Mouse (Mus musculus) heart, postnatal 36 days (tissue): ENCODE measurements around the gene Neu2. TPM values are rescaled to one million over a fixed set of nuclear protein-coding genes. Genes with fewer than 3 reads are reported as not detected.
A peak's percentile ranks its signal among the peaks of the same experiment; 100 is the strongest.
"Not testable (repeated sequence)": the region's sequence is repeated elsewhere in the genome, so short reads cannot be mapped to it uniquely, and the experiment has no call there.

ENCODE experiments used
- DNase-seq, 2 experiments: peaks; one replicate each; pipeline ENCODE4 v3.0.0; 2021 to 2022
- intact Hi-C: fragments of 180-260 bp; cut with DNase I; formaldehyde crosslinking; loops from one replicate; pipeline ENCODE4 v1.15.1; 2025
- total RNA-seq, 2 experiments: library from RNA; stranded (reverse); gene quantifications; 2 replicates each; pipeline ENCODE4 v1.2.3; 2021

The Neu2 gene
- total RNA-seq, result not detected

GRCm38 (mm10) chr1:87509561-87510165 is at the start of gene Neu2:
TSS of gene Neu2 (plus strand) at chr1:87509889.
- peak; percentile 7 to 8 for DNase-seq
- intact Hi-C loops, result no loop called here

GRCm38 (mm10) chr1:87467469-87467868 is 42.2 kb upstream of the Neu2 start:
- intact Hi-C loops, result no loop called here
- DNase-seq, result no peak

GRCm38 (mm10) chr1:87468321-87468720 is 41.4 kb upstream of the Neu2 start:
- intact Hi-C loops, result no loop called here
- DNase-seq, result no peak

GRCm38 (mm10) chr1:87469971-87470370 is 39.7 kb upstream of the Neu2 start, which contains the start of gene Snorc:
TSS of gene Snorc (plus strand) at chr1:87470271.
- intact Hi-C loops, DNase-seq: not testable (repeated sequence)

GRCm38 (mm10) chr1:87471914-87472313 is 37.8 kb upstream of the Neu2 start:
- no peak for DNase-seq
- intact Hi-C loops, result no loop called here

- intact Hi-C loops, result no loop called here
- peak; percentile 25 to 38 for DNase-seq
Measured at GRCm38 (mm10) chr1:87472576-87472975, 37.1 kb upstream of the Neu2 start.

- DNase-seq, result no peak
- intact Hi-C loops, result no loop called here
Measured at GRCm38 (mm10) chr1:87475076-87475895, 34.4 kb upstream of the Neu2 start.

GRCm38 (mm10) chr1:87482546-87482945 is 27.1 kb upstream of the Neu2 start:
- DNase-seq, result no peak
- intact Hi-C loops, result no loop called here

GRCm38 (mm10) chr1:87486386-87486785 is 23.3 kb upstream of the Neu2 start:
- intact Hi-C loops, result no loop called here
- peak in 1 of 2 experiments; percentile 11 for DNase-seq

- no peak for DNase-seq
- intact Hi-C loops, result no loop called here
Measured at GRCm38 (mm10) chr1:87492285-87492684, 17.4 kb upstream of the Neu2 start.

- intact Hi-C loops, result no loop called here
- DNase-seq, result no peak
Measured at GRCm38 (mm10) chr1:87493542-87493941, 16.1 kb upstream of the Neu2 start.

GRCm38 (mm10) chr1:87505524-87505923 is 4.2 kb upstream of the Neu2 start:
- no peak for DNase-seq
- intact Hi-C loops, result no loop called here

GRCm38 (mm10) chr1:87507857-87508256 is 1.8 kb upstream of the Neu2 start:
- DNase-seq, result no peak
- intact Hi-C loops, result no loop called here

GRCm38 (mm10) chr1:87508591-87509560 is 813 bp upstream of the Neu2 start:
- intact Hi-C loops, result no loop called here
- DNase-seq, result no peak

- intact Hi-C loops, result no loop called here
- peak; percentile 11 to 33 for DNase-seq
Measured at GRCm38 (mm10) chr1:87510166-87510691, 540 bp downstream of the Neu2 start.

- no peak for DNase-seq
- intact Hi-C loops, result no loop called here
Measured at GRCm38 (mm10) chr1:87510845-87511244, 1.2 kb downstream of the Neu2 start.

- no peak for DNase-seq
Measured at GRCm38 (mm10) chr1:87520467-87520866, 10.8 kb downstream of the Neu2 start.

GRCm38 (mm10) chr1:87521523-87521922 is 11.8 kb downstream of the Neu2 start:
- no peak for DNase-seq
- intact Hi-C loops, result no loop called here

More at GRCm38 (mm10) chr1:87520467-87520866, 10.8 kb downstream of the Neu2 start:
- intact Hi-C loops, result no loop called here

GRCm38 (mm10) chr1:87525041-87525440 is 15.4 kb downstream of the Neu2 start:
- intact Hi-C loops, result no loop called here
- DNase-seq, result no peak

GRCm38 (mm10) chr1:87527191-87527590 is 17.5 kb downstream of the Neu2 start:
- no peak for DNase-seq
- intact Hi-C loops, result no loop called here

- intact Hi-C loops, result no loop called here
- DNase-seq, result no peak
Measured at GRCm38 (mm10) chr1:87532346-87532745, 22.7 kb downstream of the Neu2 start.
